In genomic region chr14:25577431-25577830, GRCm38 (mm10) we compare ENCODE assay signal across 11 mouse cellular contexts.
DNase-seq lines count a peak whose midpoint lies in the region; ATAC-seq lines count a peak whose summit lies in the region.
"Had no signal": no experiment of that assay in that cellular context is flagged by ENCODE, and none has a peak within 500 bp of the region (broad histone marks: within the 10 kb centered on the region; RNA-seq: fewer than 3 reads in every experiment).

No protein-coding gene starts in this region.

- H3K4me1 ChIP-seq in embryonic facial prominence, embryonic 13.5 days: peaks cover 33% of the 10 kb centered on the region
- peaks cover 42% of the 10 kb centered on the region for H3K4me1 ChIP-seq in midbrain, embryonic 11.5 days (ENCODE audit: control insufficient read depth, insufficient read depth, low read length)

- intact Hi-C loops in left cerebral cortex, postnatal 4 days (cut with DNase I): no loop called here
- intact Hi-C loops in heart, postnatal 10 days (cut with DNase I): no loop called here
- intact Hi-C loops in gastrocnemius, postnatal 14 days (cut with DNase I; ENCODE audit: low total_unique reads): no loop called here

- 59% methylated on average over 3 of the region's 3 CpGs for WGBS in embryonic facial prominence, embryonic 13.5 days
- WGBS in midbrain, embryonic 11.5 days: 19% methylated on average over 3 of the region's 3 CpGs

- no peak overlapping the region for H3K4me3 ChIP-seq in embryonic facial prominence, embryonic 13.5 days
- H3K4me3 ChIP-seq in midbrain, embryonic 11.5 days (ENCODE audit: low read depth, low read length): no peak overlapping the region
- H3K4me3 ChIP-seq: liver, embryonic 13.5 days had no signal

- no peak overlapping the region for H3K9ac ChIP-seq in embryonic facial prominence, embryonic 13.5 days
- no peak overlapping the region for H3K9ac ChIP-seq in midbrain, embryonic 11.5 days (ENCODE audit: low read length)
- H3K9ac ChIP-seq: liver, embryonic 13.5 days had no signal

- DNase-seq in left cerebral cortex, postnatal 4 days: peak; percentile 51
- DNase-seq in left cerebral cortex, adult 8-10 months (ENCODE audit: low spot score in 2 of 2): no peak
- DNase-seq in heart, postnatal 10 days: peak; percentile 42 to 47
- no peak for DNase-seq in midbrain, embryonic 11.5 days (ENCODE audit: low spot score, missing footprints)
- no peak for DNase-seq in ovary, adult 18-20 months (ENCODE audit: low spot score)
- DNase-seq in gastrocnemius, postnatal 14 days: no peak
- DNase-seq: kidney, adult 2 months; liver, embryonic 13.5 days; right cerebral cortex, adult 18-20 months had no signal

- H3K27me3 ChIP-seq in embryonic facial prominence, embryonic 13.5 days: no peaks in the 10 kb centered on the region
- no peaks in the 10 kb centered on the region for H3K27me3 ChIP-seq in midbrain, embryonic 11.5 days (ENCODE audit: control insufficient read depth, insufficient read depth, low read length)
- H3K27me3 ChIP-seq: liver, embryonic 13.5 days had no signal

- H3K4me2 ChIP-seq in embryonic facial prominence, embryonic 13.5 days: no peak overlapping the region
- no peak overlapping the region for H3K4me2 ChIP-seq in midbrain, embryonic 11.5 days
- H3K4me2 ChIP-seq: liver, embryonic 13.5 days had no signal

- no peaks in the 10 kb centered on the region for H3K9me3 ChIP-seq in embryonic facial prominence, embryonic 13.5 days
- no peaks in the 10 kb centered on the region for H3K9me3 ChIP-seq in midbrain, embryonic 11.5 days (ENCODE audit: control insufficient read depth, low read length)
- H3K9me3 ChIP-seq: liver, embryonic 13.5 days had no signal

- H3K36me3 ChIP-seq in embryonic facial prominence, embryonic 13.5 days: peaks cover 98% of the 10 kb centered on the region
- H3K36me3 ChIP-seq in midbrain, embryonic 11.5 days (ENCODE audit: control insufficient read depth, insufficient read depth, low read length): peaks cover 30% of the 10 kb centered on the region

- no peak for ATAC-seq in embryonic facial prominence, embryonic 13.5 days (ENCODE audit: insufficient number of reproducible peaks, insufficient read depth, low FRiP score, low TSS enrichment, low read depth)
- peak; percentile 54 for ATAC-seq in midbrain, embryonic 11.5 days (ENCODE audit: low FRiP score)
- no peak for ATAC-seq in inflammation-experienced regulatory T-cells, adult 6 months

- 0 out of 2 replicates have a peak overlapping the region, but pooled peaks have one; percentile 14 for H3K27ac ChIP-seq in embryonic facial prominence, embryonic 13.5 days
- H3K27ac ChIP-seq in midbrain, embryonic 11.5 days (ENCODE audit: low read depth, low read length): peak overlapping the region; percentile 40; the same call in 1 of the 2 replicates
- H3K27ac ChIP-seq: liver, embryonic 13.5 days had no signal

Comparison
In these comparisons a context has a peak if more than half of its experiments do, and no peak if none do; other contexts are left out.
1. DNase-seq: peak in left cerebral cortex, postnatal 4 days (single experiment) and heart, postnatal 10 days (2 of 2); none in left cerebral cortex, adult 8-10 months (0 of 2), midbrain, embryonic 11.5 days (single experiment), ovary, adult 18-20 months (single experiment) and gastrocnemius, postnatal 14 days (single experiment).